Mouse (Mus musculus) E14TG2a.4 (cell line): ENCODE measurements around the gene Myof.

ENCODE experiments used
- CTCF ChIP-seq: conservative IDR thresholded peaks from 2 replicates; pipeline ENCODE4 v1.5.1; 2014; ENCODE audit warnings: low read length
- NANOG ChIP-seq: IDR thresholded peaks from 2 replicates; pipeline ENCODE4 v1.6.1; 2014; ENCODE audit warnings: borderline replicate concordance, low read length, mixed read lengths
- POU5F1 ChIP-seq: IDR thresholded peaks from 2 replicates; pipeline ENCODE4 v1.6.1; 2014; ENCODE audit warnings: low read length, borderline replicate concordance

- no peak for TF ChIP-seq CTCF
- TF ChIP-seq POU5F1, result no peak
- no peak for TF ChIP-seq NANOG
These were observed 124.9 kb downstream of the Myof start for GRCm38 (mm10) chr19:37918515-37918932.
